Mouse (Mus musculus): ENCODE results near the gene Cpm.

The Cpm gene

GRCm38 (mm10) chr10:117732962-117733592, 103.8 kb downstream of the Cpm start:
- in situ Hi-C loops (cut with MboI, MseI), result loop anchor here in 1 of 2 experiments (10.0 kb wide), 1 partner anchor 1168 kb away; no protein-coding TSS in a partner anchor

GRCm38 (mm10) chr10:117733626-117734025, 104.3 kb downstream of the Cpm start:
- in situ Hi-C loops (cut with MboI, MseI), result loop anchor here in 1 of 2 experiments (10.0 kb wide), 1 partner anchor 1169 kb away; no protein-coding TSS in a partner anchor

- in situ Hi-C loops (cut with MboI, MseI), result loop anchor here in 1 of 2 experiments (10.0 kb wide), 1 partner anchor 1169 kb away; no protein-coding TSS in a partner anchor
These were observed 105.0 kb downstream of the Cpm start for GRCm38 (mm10) chr10:117734104-117734852.

- in situ Hi-C loops (cut with MboI, MseI), result loop anchor here in 1 of 2 experiments (10.0 kb wide), 1 partner anchor 1171 kb away; no protein-coding TSS in a partner anchor
These were observed 106.1 kb downstream of the Cpm start for GRCm38 (mm10) chr10:117735396-117735795.

- in situ Hi-C loops (cut with MboI, MseI), result loop anchor here in 1 of 2 experiments (10.0 kb wide), 1 partner anchor 1172 kb away; no protein-coding TSS in a partner anchor
These were observed 107.3 kb downstream of the Cpm start for GRCm38 (mm10) chr10:117736573-117736972.
